Mouse (Mus musculus) MEL (cell line): ENCODE measurements around the gene Cntrl.

ENCODE experiments used
- BHLHE40 ChIP-seq: IDR thresholded peaks from 2 replicates; pipeline ENCODE4 v1.6.1; 2012; ENCODE audit warnings: low read depth, mild to moderate bottlenecking, inconsistent platforms, low read length, improper control_type of control experiment, borderline replicate concordance
- CHD1 ChIP-seq: IDR thresholded peaks from 2 replicates; pipeline ENCODE4 v1.6.1; 2012; ENCODE audit warnings: low read depth, mild to moderate bottlenecking, inconsistent platforms, low read length, improper control_type of control experiment
- CTCF ChIP-seq, 3 experiments: IDR thresholded peaks in 2 of 3; conservative IDR thresholded peaks in 1 of 3; 2 replicates each; pipeline ENCODE4 v1.5.1; 2011 to 2012; ENCODE audit warnings: low read length in 3 of 3, low read depth in 2 of 3, mild to moderate bottlenecking in 2 of 3, improper control_type of control experiment in 1 of 3, inconsistent platforms in 1 of 3, mixed read lengths in 1 of 3, moderate library complexity in 1 of 3; ENCODE audit not compliant: control insufficient read depth in 1 of 3, insufficient read depth in 1 of 3, poor library complexity in 1 of 3, severe bottlenecking in 1 of 3
- ELF1 ChIP-seq: IDR thresholded peaks from 2 replicates; pipeline ENCODE4 v1.6.1; 2014; ENCODE audit warnings: low read depth, mild to moderate bottlenecking, inconsistent platforms, low read length, improper control_type of control experiment, moderate library complexity
- EP300 ChIP-seq, 2 experiments: IDR thresholded peaks; 2 replicates each; pipeline ENCODE4 v1.6.1; 2011; ENCODE audit warnings: improper control_type of control experiment in 2 of 2, low read length in 2 of 2, low read depth in 1 of 2, mild to moderate bottlenecking in 1 of 2
- GATA1 ChIP-seq: IDR thresholded peaks from 2 replicates; pipeline ENCODE4 v1.6.1; 2011; ENCODE audit warnings: low read depth, low read length, improper control_type of control experiment
- MAZ ChIP-seq: IDR thresholded peaks from 2 replicates; pipeline ENCODE4 v1.6.1; 2012; ENCODE audit warnings: low read depth, mild to moderate bottlenecking, inconsistent platforms, low read length, improper control_type of control experiment
- MYC ChIP-seq: IDR thresholded peaks from 2 replicates; pipeline ENCODE4 v1.6.1; 2011; ENCODE audit warnings: low read depth, mild to moderate bottlenecking, low read length, improper control_type of control experiment, moderate library complexity
- POLR2A ChIP-seq, 2 experiments: IDR thresholded peaks; 2 replicates each; pipeline ENCODE4 v1.6.1; 2011 to 2012; ENCODE audit warnings: low read length in 2 of 2, mild to moderate bottlenecking in 2 of 2, control low read depth in 1 of 2, improper control_type of control experiment in 1 of 2, low read depth in 1 of 2, moderate library complexity in 1 of 2; ENCODE audit not compliant: control insufficient read depth in 1 of 2, insufficient read depth in 1 of 2, poor library complexity in 1 of 2
- RCOR1 ChIP-seq: IDR thresholded peaks from 2 replicates; pipeline ENCODE4 v1.6.1; 2012; ENCODE audit warnings: low read depth, mild to moderate bottlenecking, inconsistent platforms, low read length, improper control_type of control experiment
- SIN3A ChIP-seq: IDR thresholded peaks from 2 replicates; pipeline ENCODE4 v1.6.1; 2012; ENCODE audit warnings: low read length, improper control_type of control experiment, inconsistent platforms
- TAL1 ChIP-seq: IDR thresholded peaks from 2 replicates; pipeline ENCODE4 v1.6.1; 2012; ENCODE audit warnings: mild to moderate bottlenecking, inconsistent platforms, low read length, moderate library complexity, mixed read lengths
- USF1 ChIP-seq: IDR thresholded peaks from 2 replicates; pipeline ENCODE4 v1.6.1; 2014; ENCODE audit warnings: low read depth, mild to moderate bottlenecking, inconsistent platforms, low read length, improper control_type of control experiment, moderate library complexity
- ZNF384 ChIP-seq: IDR thresholded peaks from 2 replicates; pipeline ENCODE4 v1.6.1; 2012; ENCODE audit warnings: low read depth, mild to moderate bottlenecking, inconsistent platforms, low read length, improper control_type of control experiment

GRCm38 (mm10) chr2:35107984-35108635 lies 1.2 kb upstream of the Cntrl start:
- TF ChIP-seq CTCF (IDR thresholded peaks at IDR 0.05 in 2 of 3, conservative IDR thresholded peaks at IDR 0.05 in 1 of 3; ENCODE audit: control insufficient read depth in 1 of 3, insufficient read depth in 1 of 3, low read depth in 2 of 3, low read length in 3 of 3, poor library complexity in 1 of 3, severe bottlenecking in 1 of 3) (peak; percentile 32 to 59 (median 56); a peak in 5 of 6 replicates), TAL1 (no peak), EP300 (IDR thresholded peaks at IDR 0.05; ENCODE audit: low read depth in 1 of 2, low read length in 2 of 2) (no peak), SIN3A (no peak), POLR2A (IDR thresholded peaks at IDR 0.05; ENCODE audit: control insufficient read depth in 1 of 2, insufficient read depth in 1 of 2, low read depth in 1 of 2, low read length in 2 of 2, poor library complexity in 1 of 2) (no peak), ELF1 (no peak), ZNF384 (no peak), USF1 (no peak), MAZ (no peak), MYC (no peak), CHD1 (no peak), GATA1 (no peak), RCOR1 (no peak), BHLHE40 (no peak)
